Mouse (Mus musculus) c-Kit-positive CD71-negative TER-119-negative erythroid progenitor cells, embryonic 14.5 days (primary cell): Measurements from ENCODE around the gene Vmn2r82.
"Not testable (repeated sequence)": the region's sequence is repeated elsewhere in the genome, so short reads cannot be mapped to it uniquely, and the experiment has no call there.

Source experiments
- DNase-seq: peaks from one replicate; pipeline ENCODE4 v3.0.0-alpha.2; 2013; ENCODE audit warnings: low read depth

The Vmn2r82 gene

GRCm38 (mm10) chr10:79356220-79356619 lies at the start of gene Vmn2r82:
Gene Vmn2r82, plus strand, starts transcription at chr10:79356520.
- not testable (repeated sequence) for DNase-seq

- DNase-seq = not testable (repeated sequence)
These were observed 34.1 kb upstream of the Vmn2r82 start for GRCm38 (mm10) chr10:79322033-79322736.

- no peak for DNase-seq
These were observed 33.6 kb upstream of the Vmn2r82 start for GRCm38 (mm10) chr10:79322737-79323086.

- DNase-seq = not testable (repeated sequence)
These were observed 43.8 kb downstream of the Vmn2r82 start for GRCm38 (mm10) chr10:79399946-79400700.

- peak; percentile 24 for DNase-seq
These were observed 60.9 kb downstream of the Vmn2r82 start for GRCm38 (mm10) chr10:79417142-79417771.

GRCm38 (mm10) chr10:79417772-79418170 lies 61.5 kb downstream of the Vmn2r82 start:
- not testable (repeated sequence) for DNase-seq

- not testable (repeated sequence) for DNase-seq
These were observed 79.0 kb downstream of the Vmn2r82 start for GRCm38 (mm10) chr10:79435141-79435820.
